Mouse (Mus musculus) heart, postnatal 10 days (tissue): Measurements from ENCODE around the gene 4921539E11Rik. TPM values are rescaled to one million over a fixed set of nuclear protein-coding genes. Genes with fewer than 3 reads are reported as not detected.
A peak's percentile ranks its signal among the peaks of the same experiment; 100 is the strongest.

ENCODE experiments used
- DNase-seq, 2 experiments: peaks; one replicate each; pipeline ENCODE4 v3.0.0; 2021
- intact Hi-C: fragments of 180-260 bp; cut with DNase I; formaldehyde crosslinking; loops from one replicate; pipeline ENCODE4 v1.15.1; 2025
- total RNA-seq, 2 experiments: library from RNA; stranded (reverse); gene quantifications; 2 replicates each; pipeline ENCODE4 v1.2.3; 2021

Gene 4921539E11Rik
- not detected for total RNA-seq

- intact Hi-C loops, result no loop called here
These were observed at the start of gene 4921539E11Rik for GRCm38 (mm10) chr4:103290763-103291162. Gene 4921539E11Rik, minus strand, starts transcription at chr4:103290863.

GRCm38 (mm10) chr4:103335134-103335533 lies 44.5 kb upstream of the 4921539E11Rik start:
- DNase-seq, result no peak
- intact Hi-C loops, result no loop called here

More at GRCm38 (mm10) chr4:103290763-103291162, at the start of gene 4921539E11Rik:
- DNase-seq, result no peak

- intact Hi-C loops, result no loop called here
These were observed 38.7 kb upstream of the 4921539E11Rik start for GRCm38 (mm10) chr4:103329348-103329747.

GRCm38 (mm10) chr4:103326994-103327393 lies 36.3 kb upstream of the 4921539E11Rik start:
- peak; percentile 48 to 71 for DNase-seq
- intact Hi-C loops, result no loop called here

More at GRCm38 (mm10) chr4:103329348-103329747, 38.7 kb upstream of the 4921539E11Rik start:
- DNase-seq, result no peak

- intact Hi-C loops, result no loop called here
- DNase-seq, result no peak
These were observed 34.2 kb upstream of the 4921539E11Rik start for GRCm38 (mm10) chr4:103324688-103325451.

- intact Hi-C loops, result no loop called here
- no peak for DNase-seq
These were observed 30.8 kb upstream of the 4921539E11Rik start for GRCm38 (mm10) chr4:103321461-103321860.

- intact Hi-C loops, result loop anchor here (2.0 kb wide), 1 partner anchor 101 kb away; the partner anchor contains the start of gene Slc35d1
- no peak for DNase-seq
These were observed 25.2 kb upstream of the 4921539E11Rik start for GRCm38 (mm10) chr4:103315861-103316260.

- peak in 1 of 2 experiments; percentile 13 for DNase-seq
- intact Hi-C loops, result loop anchor here (2.0 kb wide), 1 partner anchor 100 kb away; the partner anchor contains the start of gene Slc35d1
These were observed 23.9 kb upstream of the 4921539E11Rik start for GRCm38 (mm10) chr4:103314526-103314910.

GRCm38 (mm10) chr4:103313587-103314525 lies 23.2 kb upstream of the 4921539E11Rik start, which contains the start of gene Oma1:
Gene Oma1, plus strand, starts transcription at chr4:103313812.
- DNase-seq, result peak; percentile 99
- intact Hi-C loops, result loop anchor here (1.0 to 2.0 kb wide), 2 partner anchors 32 to 99 kb away; partner anchors contain the start of gene Slc35d1

GRCm38 (mm10) chr4:103303851-103304250 lies 13.2 kb upstream of the 4921539E11Rik start:
- no peak for DNase-seq
- intact Hi-C loops, result no loop called here

- intact Hi-C loops, result no loop called here
These were observed 8.7 kb upstream of the 4921539E11Rik start for GRCm38 (mm10) chr4:103299342-103299741.

GRCm38 (mm10) chr4:103288342-103288741 lies 2.3 kb downstream of the 4921539E11Rik start:
- no peak for DNase-seq

More at GRCm38 (mm10) chr4:103299342-103299741, 8.7 kb upstream of the 4921539E11Rik start:
- DNase-seq, result peak; percentile 9 to 11

GRCm38 (mm10) chr4:103273021-103273420 lies 17.6 kb downstream of the 4921539E11Rik start:
- intact Hi-C loops, result no loop called here
- no peak for DNase-seq

More at GRCm38 (mm10) chr4:103288342-103288741, 2.3 kb downstream of the 4921539E11Rik start:
- intact Hi-C loops, result no loop called here

GRCm38 (mm10) chr4:103269336-103269735 lies 21.3 kb downstream of the 4921539E11Rik start:
- no peak for DNase-seq
- intact Hi-C loops, result no loop called here

- intact Hi-C loops, result no loop called here
- DNase-seq, result no peak
These were observed 25.5 kb downstream of the 4921539E11Rik start for GRCm38 (mm10) chr4:103265166-103265565.

GRCm38 (mm10) chr4:103263812-103264396 lies 26.8 kb downstream of the 4921539E11Rik start:
- intact Hi-C loops, result no loop called here
- no peak for DNase-seq

GRCm38 (mm10) chr4:103263378-103263777 lies 27.3 kb downstream of the 4921539E11Rik start:
- DNase-seq, result no peak
- intact Hi-C loops, result no loop called here

- intact Hi-C loops, result no loop called here
- DNase-seq, result no peak
These were observed 31.8 kb downstream of the 4921539E11Rik start for GRCm38 (mm10) chr4:103258817-103259216.

- intact Hi-C loops, result no loop called here
These were observed 36.8 kb downstream of the 4921539E11Rik start for GRCm38 (mm10) chr4:103253846-103254245.

GRCm38 (mm10) chr4:103249436-103250085 lies 41.1 kb downstream of the 4921539E11Rik start:
- intact Hi-C loops, result no loop called here
- DNase-seq, result no peak

More at GRCm38 (mm10) chr4:103253846-103254245, 36.8 kb downstream of the 4921539E11Rik start:
- DNase-seq, result no peak
